In genomic region chr14:31324851-31325250, GRCm38 (mm10) we compare ENCODE assay signal across 10 mouse cellular contexts. TPM values are rescaled to one million over a fixed set of nuclear protein-coding genes. Genes with fewer than 3 reads are reported as not detected.
A peak's percentile ranks its signal among the peaks of the same experiment; 100 is the strongest.
DNase-seq lines count a peak whose midpoint lies in the region; ATAC-seq and TF ChIP-seq lines count a peak whose summit lies in the region.
"Had no signal": no experiment of that assay in that cellular context is flagged by ENCODE, and none has a peak within 500 bp of the region (broad histone marks: within the 10 kb centered on the region; RNA-seq: fewer than 3 reads in every experiment).

No protein-coding gene starts in this region.

- H3K4me3 ChIP-seq in kidney, adult 2 months (ENCODE audit: insufficient read depth, low read depth, low read length): no peak overlapping the region
- no peak overlapping the region for H3K4me3 ChIP-seq in ES-Bruce4 (ENCODE audit: low read depth, low read length)
- peak overlapping the region; percentile 54 for H3K4me3 ChIP-seq in liver, embryonic 16.5 days (ENCODE audit: low read depth, low read length)

- WGBS in kidney, adult 2 months: 79% methylated on average over 10 of the region's 10 CpGs
- 50% methylated on average over 10 of the region's 10 CpGs for WGBS in liver, embryonic 16.5 days (ENCODE audit: insufficient replicate concordance)

- peak; percentile 27; the same call in 1 of the 2 replicates for TF ChIP-seq CTCF in kidney, adult 2 months (conservative IDR thresholded peaks at IDR 0.05; ENCODE audit: insufficient read depth, insufficient read length, low read depth, low read length)
- peak; percentile 68 for TF ChIP-seq CTCF in ES-Bruce4 (IDR thresholded peaks at IDR 0.05; ENCODE audit: low read depth, low read length)
- TF ChIP-seq CTCF in brain, embryonic 14.5 days (IDR thresholded peaks at IDR 0.05; ENCODE audit: borderline replicate concordance, extremely low read depth, insufficient read depth, insufficient read length): peak; percentile 28; the same call in 1 of the 2 replicates

- H3K36me3 ChIP-seq in kidney, adult 2 months (ENCODE audit: control insufficient read depth, insufficient read depth, low read length): no peaks in the 10 kb centered on the region
- no peaks in the 10 kb centered on the region for H3K36me3 ChIP-seq in ES-Bruce4 (ENCODE audit: control insufficient read depth, insufficient read depth, low read length, poor library complexity, severe bottlenecking)
- H3K36me3 ChIP-seq in liver, embryonic 16.5 days (ENCODE audit: control insufficient read depth, insufficient read depth): no peaks in the 10 kb centered on the region
- H3K36me3 ChIP-seq: limb, embryonic 13.5 days had no signal

- no peak for TF ChIP-seq POLR2A in kidney, adult 2 months (IDR thresholded peaks at IDR 0.05; ENCODE audit: low read depth, low read length)
- TF ChIP-seq POLR2A in ES-Bruce4 (IDR thresholded peaks at IDR 0.05; ENCODE audit: insufficient read depth, low read length): no peak
- no peak for TF ChIP-seq POLR2A in brain, embryonic 14.5 days (IDR thresholded peaks at IDR 0.05; ENCODE audit: borderline replicate concordance, extremely low read depth, insufficient read depth, insufficient read length, poor library complexity, severe bottlenecking)

- DNase-seq in kidney, adult 2 months: no peak
- no peak for DNase-seq in kidney, adult 11 months
- no peak for DNase-seq in brain, embryonic 14.5 days (ENCODE audit: low read depth)
- no peak for DNase-seq in adipocyte (ENCODE audit: low spot score)
- no peak for DNase-seq in kidney, postnatal 10 days
- DNase-seq: cerebellum, postnatal 14 days had no signal

- no peak overlapping the region for H3K9ac ChIP-seq in ES-Bruce4 (ENCODE audit: low read depth, poor library complexity, severe bottlenecking)
- H3K9ac ChIP-seq in liver, embryonic 16.5 days (ENCODE audit: low read depth, low read length): no peak overlapping the region
- H3K9ac ChIP-seq: limb, embryonic 13.5 days had no signal

- no peak for ATAC-seq in liver, embryonic 16.5 days (ENCODE audit: low read depth)
- ATAC-seq: forebrain, embryonic 14.5 days had no signal

- peaks cover 5% of the 10 kb centered on the region; the same call in 1 of the 2 replicates for H3K4me1 ChIP-seq in kidney, adult 2 months (ENCODE audit: control insufficient read depth, insufficient read depth, low read length)
- no peaks in the 10 kb centered on the region for H3K4me1 ChIP-seq in ES-Bruce4 (ENCODE audit: control insufficient read depth, insufficient read depth, low read length)
- peaks cover 14% of the 10 kb centered on the region for H3K4me1 ChIP-seq in liver, embryonic 16.5 days (ENCODE audit: control insufficient read depth, low read depth, low read length)

- TF ChIP-seq EP300 in ES-Bruce4 (IDR thresholded peaks at IDR 0.05; ENCODE audit: insufficient read depth, low read depth, low read length): no peak

- peak overlapping the region; percentile 83; the same call in 1 of the 2 replicates for H3K4me2 ChIP-seq in liver, embryonic 16.5 days (ENCODE audit: low read depth, low read length)

- H3K27me3 ChIP-seq in kidney, adult 2 months (replicated peaks; ENCODE audit: control insufficient read depth, insufficient read depth, low read length): no peaks in the 10 kb centered on the region
- H3K27me3 ChIP-seq in ES-Bruce4 (ENCODE audit: control insufficient read depth, insufficient read depth, low read length, poor library complexity, severe bottlenecking): no peaks in the 10 kb centered on the region
- H3K27me3 ChIP-seq in liver, embryonic 16.5 days (ENCODE audit: control insufficient read depth, insufficient read depth, low read depth, low read length): no peaks in the 10 kb centered on the region

- no peaks in the 10 kb centered on the region for H3K9me3 ChIP-seq in ES-Bruce4 (replicated peaks; ENCODE audit: control insufficient read depth, insufficient read depth, low read length, poor library complexity, severe bottlenecking)
- H3K9me3 ChIP-seq in liver, embryonic 16.5 days (replicated peaks; ENCODE audit: control insufficient read depth, low read length): no peaks in the 10 kb centered on the region
- H3K9me3 ChIP-seq: limb, embryonic 13.5 days had no signal

- H3K27ac ChIP-seq in kidney, adult 2 months (ENCODE audit: insufficient read depth, low read depth, low read length): no peak overlapping the region
- no peak overlapping the region for H3K27ac ChIP-seq in ES-Bruce4 (ENCODE audit: insufficient read depth, low read length)
- H3K27ac ChIP-seq in liver, embryonic 16.5 days (ENCODE audit: low read length): no peak overlapping the region; the same call in 1 of the 2 replicates
- H3K27ac ChIP-seq: limb, embryonic 13.5 days had no signal

RNA-seq across cellular contexts. Expression of gene Dnah1, which starts 1.2 kb away (rescaled TPM):
- polyA plus RNA-seq in kidney, adult 2 months (2012; rRNA removed): 0.35 and 0.41 TPM in 2 replicates
- 2.9 and 3.0 TPM in 2 replicates for polyA plus RNA-seq in ES-Bruce4 (2011; ENCODE audit: insufficient read depth, insufficient read length, low read depth, missing spikeins)
- polyA plus RNA-seq in brain, embryonic 14.5 days (2012; rRNA removed): 7.1 and 7.5 TPM in 2 replicates
- polyA plus RNA-seq in liver, embryonic 16.5 days (2015; fragmentation: Nextera tagmentation; extraction: Ambion mirVana): 0.07 and 0.14 TPM in 2 replicates

RNA-seq across cellular contexts. Expression of gene Capn7, which starts 11.6 kb away (rescaled TPM):
- polyA plus RNA-seq in kidney, adult 2 months (2012; rRNA removed): 13.6 and 16.2 TPM in 2 replicates
- polyA plus RNA-seq in ES-Bruce4 (2011; ENCODE audit: insufficient read depth, insufficient read length, low read depth, missing spikeins): 22.8 and 23.2 TPM in 2 replicates
- 61.6 and 67.7 TPM in 2 replicates for polyA plus RNA-seq in brain, embryonic 14.5 days (2012; rRNA removed)
- polyA plus RNA-seq in liver, embryonic 16.5 days (2015; fragmentation: Nextera tagmentation; extraction: Ambion mirVana): 15.0 and 15.2 TPM in 2 replicates
